Mouse (Mus musculus): Measurements from ENCODE around the gene Epb41. TPM values are rescaled to one million over a fixed set of nuclear protein-coding genes. Genes with fewer than 3 reads are reported as not detected.

Epb41 gene
- polyA plus RNA-seq, 1 experiment from 2014 or later, result 52.0 TPM

- DNase-seq (ENCODE audit: low spot score), result no peak
These were observed 63.5 kb downstream of the Epb41 start for GRCm38 (mm10) chr4:132011619-132012018.

DNA sequence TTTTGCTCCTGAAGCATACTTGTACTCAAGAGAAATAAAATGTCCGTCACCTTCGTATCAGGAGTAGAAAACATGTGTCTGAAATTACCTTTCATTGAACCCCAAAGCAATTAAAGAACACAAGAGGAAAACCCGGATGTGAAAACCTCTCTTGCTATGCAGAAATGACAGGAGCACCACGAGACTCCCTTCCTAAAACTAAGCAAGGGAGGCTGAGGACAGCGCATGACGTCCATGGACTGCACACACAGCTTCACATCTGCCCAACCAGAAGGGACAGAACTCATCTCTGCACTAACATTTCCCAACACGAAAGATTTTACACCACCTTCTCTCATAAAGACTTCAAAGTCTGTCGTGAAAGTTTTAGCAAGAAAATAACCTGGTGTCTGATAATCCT lies 64.7 kb downstream of the Epb41 start:
- no peak for DNase-seq (ENCODE audit: low spot score)

DNA sequence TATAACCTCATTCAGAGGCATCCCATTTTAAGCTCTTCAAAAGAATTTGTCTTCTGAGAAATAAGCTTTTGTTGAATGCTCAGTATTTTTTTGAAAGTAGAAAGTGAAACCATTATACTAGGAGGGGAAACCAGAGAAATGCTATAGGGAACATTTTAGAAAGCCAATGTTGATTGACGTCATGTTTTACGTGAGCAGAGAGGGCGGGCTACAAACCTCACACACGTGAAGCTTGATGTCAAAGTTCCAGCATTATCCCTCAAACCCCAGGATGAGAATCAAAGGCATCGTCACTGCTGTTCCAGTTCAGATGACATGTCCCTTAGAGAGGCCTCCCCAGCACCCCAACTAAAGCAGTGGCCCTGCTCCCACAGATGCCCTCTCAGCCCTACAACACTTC lies 66.9 kb downstream of the Epb41 start:
- DNase-seq (ENCODE audit: low spot score), result no peak

- DNase-seq (ENCODE audit: low spot score), result no peak
These were observed 68.0 kb downstream of the Epb41 start for GRCm38 (mm10) chr4:132007123-132007522.

DNA sequence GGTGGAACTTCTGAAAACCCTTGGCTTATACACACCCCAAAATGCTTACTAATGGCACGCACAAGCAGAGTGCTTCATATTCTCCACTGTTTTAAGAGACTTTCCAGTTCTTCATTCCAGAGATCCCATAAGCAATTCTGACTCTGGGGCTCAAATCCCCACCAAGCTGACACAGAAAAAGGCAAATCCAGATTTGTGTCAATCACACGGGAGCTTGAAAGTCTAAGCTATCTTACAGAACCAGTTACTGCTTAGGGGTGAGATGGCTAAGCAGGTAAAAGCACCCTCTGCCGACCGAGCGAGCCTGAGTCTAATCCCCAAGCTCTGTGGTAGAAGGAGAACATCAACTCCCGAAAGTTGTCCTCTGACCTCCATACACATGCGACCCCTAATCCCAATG lies 76.5 kb downstream of the Epb41 start:
- DNase-seq (ENCODE audit: low spot score), result no peak

DNA sequence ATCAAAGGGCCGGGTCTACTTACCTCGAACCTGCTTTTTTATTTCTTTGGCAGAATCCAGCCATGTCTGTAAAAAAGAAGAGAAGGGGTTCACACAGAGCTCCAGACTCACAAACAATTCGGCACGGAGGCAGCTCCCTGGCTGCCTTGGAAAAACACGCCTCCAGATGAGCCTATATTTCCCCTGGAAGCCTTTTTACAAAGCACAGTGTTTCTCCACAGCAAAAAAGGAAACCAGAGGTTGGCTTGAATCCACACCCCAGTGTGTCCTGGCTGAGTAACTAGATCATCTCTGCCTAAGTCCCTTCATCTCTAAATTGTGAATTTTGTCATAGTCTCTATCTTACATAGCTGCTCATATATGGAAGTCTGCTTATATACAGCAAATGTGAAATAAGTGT lies 77.6 kb downstream of the Epb41 start:
- DNase-seq (ENCODE audit: low spot score), result no peak

DNA sequence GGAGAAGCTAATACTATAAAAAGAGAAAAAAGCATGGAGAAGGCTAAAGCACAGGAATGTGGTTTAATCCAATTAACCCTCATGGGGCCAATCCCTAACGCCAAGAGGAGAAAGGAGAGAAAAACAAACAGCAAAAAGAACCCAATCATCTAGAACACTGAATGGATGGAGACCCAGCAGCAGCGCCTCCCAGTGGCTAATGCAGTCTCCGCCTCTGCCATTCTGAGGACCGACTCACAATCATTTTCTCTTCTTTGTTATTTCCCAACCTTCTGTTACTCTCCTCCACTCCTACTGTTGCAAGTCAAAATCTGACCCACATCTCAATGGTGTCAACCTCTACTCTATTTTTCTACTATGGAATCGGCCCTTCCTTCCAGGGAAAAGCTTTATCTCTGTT lies 78.1 kb downstream of the Epb41 start:
- DNase-seq (ENCODE audit: low spot score), result peak; percentile 4

DNA sequence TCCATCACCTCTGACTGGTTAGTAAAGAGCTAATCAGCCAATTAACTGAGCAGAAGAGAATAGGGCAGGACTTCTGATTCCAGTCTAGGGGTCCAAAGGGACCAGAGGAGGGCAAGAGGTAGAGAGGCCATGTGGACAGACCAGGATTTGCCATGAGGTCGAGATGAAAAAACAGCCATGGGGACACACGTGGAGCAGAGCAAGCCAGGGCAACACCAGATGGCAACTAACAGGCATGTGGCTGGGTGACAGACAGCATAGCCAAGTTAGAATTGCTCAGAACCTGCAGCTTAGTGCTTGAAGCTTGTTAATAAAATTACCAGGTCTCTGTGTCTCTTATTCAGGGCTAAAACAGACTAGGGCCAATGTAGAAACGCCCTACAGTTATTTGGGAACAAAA lies 81.3 kb downstream of the Epb41 start:
- no peak for DNase-seq (ENCODE audit: low spot score)

DNA sequence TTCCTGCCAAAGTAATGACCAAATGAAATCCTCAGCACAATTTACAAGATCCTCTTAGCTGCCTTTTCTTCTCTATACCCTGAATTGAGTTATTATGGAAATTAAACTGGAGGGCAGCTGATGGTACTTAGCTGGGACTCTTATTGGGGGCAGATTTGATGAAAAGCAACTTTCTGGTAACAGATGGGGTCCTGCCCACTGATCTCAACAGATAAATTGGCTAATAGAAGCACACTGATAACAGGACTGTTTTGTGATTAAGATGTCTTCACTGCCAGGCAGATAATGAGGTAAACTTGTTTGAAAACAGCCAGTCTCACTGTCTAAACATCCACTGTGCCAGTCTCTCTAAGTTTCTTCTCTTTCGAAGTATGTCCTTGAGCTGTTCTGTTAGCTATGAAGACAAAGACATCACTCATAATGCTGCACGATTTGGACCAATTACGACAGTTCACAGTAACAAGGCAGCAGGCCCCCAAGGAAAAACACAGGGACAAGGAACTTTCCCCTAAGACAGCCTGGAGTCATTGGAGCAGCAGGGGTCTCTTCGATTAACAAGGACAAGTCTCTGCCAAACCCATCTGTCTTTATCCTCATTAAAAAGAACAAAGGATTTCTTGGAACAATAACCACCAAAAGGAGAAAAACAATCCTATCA lies 92.1 kb downstream of the Epb41 start:
- DNase-seq (ENCODE audit: low spot score), result no peak

GRCm38 (mm10) chr4:131981755-131982154 lies 93.4 kb downstream of the Epb41 start:
- peak; percentile 19 for DNase-seq (ENCODE audit: low spot score)

GRCm38 (mm10) chr4:131977201-131977600 lies 97.9 kb downstream of the Epb41 start:
- peak; percentile 71 for DNase-seq (ENCODE audit: low spot score)

DNA sequence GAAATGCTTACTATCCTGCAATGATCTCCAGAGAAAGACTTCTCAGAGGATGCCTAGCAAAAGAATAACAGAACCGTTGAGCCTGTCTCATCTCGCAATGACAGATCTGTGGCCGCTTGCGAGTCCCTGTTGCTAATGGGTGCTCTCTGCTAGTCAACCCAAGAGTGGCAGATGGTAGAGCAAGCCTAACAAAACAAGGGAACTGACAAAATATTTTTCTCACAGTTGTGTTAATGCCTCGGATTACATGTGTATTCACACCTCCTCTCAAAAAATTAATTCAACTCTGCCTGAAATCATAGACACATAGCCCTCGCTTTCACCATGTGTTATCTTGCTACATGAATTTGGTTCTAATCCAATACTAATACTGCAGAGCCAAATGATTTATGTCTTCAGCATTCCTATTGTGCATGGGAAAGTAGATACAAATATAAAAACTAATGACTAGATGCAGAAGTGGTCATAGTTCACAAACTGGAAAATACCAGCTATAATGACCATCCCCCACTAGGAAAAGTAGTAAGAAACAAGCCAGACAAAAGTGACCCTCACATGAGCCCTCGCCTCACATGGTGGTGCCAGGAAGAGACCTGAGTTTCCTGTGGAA lies 104.8 kb downstream of the Epb41 start:
- DNase-seq (ENCODE audit: low spot score), result no peak

DNA sequence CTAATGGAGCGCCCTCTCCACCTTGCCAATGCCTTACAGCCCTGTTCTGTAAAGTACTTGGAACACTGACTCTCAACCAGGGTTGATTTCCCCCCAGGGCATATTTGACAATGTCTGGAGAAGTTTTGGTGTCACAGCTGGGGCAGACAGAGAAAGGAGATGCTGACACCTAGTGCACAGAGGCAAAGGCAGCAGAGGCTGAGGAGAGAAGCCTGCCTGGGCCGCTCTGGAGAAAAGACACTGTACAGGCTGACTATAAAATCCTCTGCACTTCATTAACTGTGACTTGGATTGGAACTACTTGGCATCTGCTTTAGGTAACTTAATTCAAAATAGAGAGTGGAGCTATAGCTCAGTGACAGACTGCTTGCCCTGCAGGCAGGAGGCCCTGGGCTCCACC lies 106.2 kb downstream of the Epb41 start:
- no peak for DNase-seq (ENCODE audit: low spot score)

- no peak for DNase-seq (ENCODE audit: low spot score)
These were observed 118.0 kb downstream of the Epb41 start for GRCm38 (mm10) chr4:131957161-131957560.

GRCm38 (mm10) chr4:131950657-131951056 lies 124.5 kb downstream of the Epb41 start:
- no peak for DNase-seq (ENCODE audit: low spot score)

DNA sequence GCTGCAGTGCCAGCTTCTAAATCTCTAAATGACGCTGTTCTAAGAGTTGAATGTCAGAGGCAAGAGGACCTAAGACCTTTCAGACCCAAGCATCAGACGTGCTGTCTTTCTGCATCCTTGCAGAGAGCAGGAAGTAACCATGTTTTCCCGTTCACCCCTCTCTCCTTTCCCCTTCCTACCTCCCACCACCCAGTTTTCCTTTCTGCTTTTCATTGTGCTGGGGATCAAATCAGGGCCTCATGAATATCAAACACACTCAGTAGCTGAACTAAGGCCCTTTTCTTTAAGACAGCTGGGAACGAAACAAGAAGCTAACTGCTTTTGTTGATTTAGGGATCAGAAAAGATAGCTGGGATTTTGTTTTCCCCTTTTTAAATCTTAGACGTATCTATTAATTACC lies 125.2 kb downstream of the Epb41 start:
- no peak for DNase-seq (ENCODE audit: low spot score)

- DNase-seq (ENCODE audit: low spot score), result no peak
These were observed 127.3 kb downstream of the Epb41 start for GRCm38 (mm10) chr4:131947848-131948247.

- DNase-seq (ENCODE audit: low spot score), result no peak
These were observed 134.3 kb downstream of the Epb41 start for GRCm38 (mm10) chr4:131940846-131941245.

- DNase-seq (ENCODE audit: low spot score), result no peak
These were observed 135.7 kb downstream of the Epb41 start for GRCm38 (mm10) chr4:131939459-131939858.

DNA sequence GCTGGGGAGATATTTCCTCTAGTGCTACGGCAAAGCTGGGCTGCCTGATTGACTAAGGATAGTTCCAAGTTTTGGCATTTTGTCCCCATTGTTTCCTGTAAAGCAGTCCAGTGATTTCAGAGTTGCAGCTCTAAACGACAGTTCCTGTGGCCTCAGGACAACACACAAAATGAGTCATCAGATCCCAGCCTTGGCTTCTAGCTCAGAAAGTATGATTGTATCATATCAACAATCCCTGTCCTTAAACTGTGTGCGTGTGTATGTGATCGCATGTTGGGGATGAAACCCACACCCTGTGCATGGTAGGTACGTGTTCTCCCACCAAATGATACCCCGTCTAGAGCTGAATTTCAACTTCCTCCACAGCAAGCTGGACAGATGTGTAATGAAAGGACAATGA lies 146.0 kb downstream of the Epb41 start:
- DNase-seq (ENCODE audit: low spot score), result no peak

DNA sequence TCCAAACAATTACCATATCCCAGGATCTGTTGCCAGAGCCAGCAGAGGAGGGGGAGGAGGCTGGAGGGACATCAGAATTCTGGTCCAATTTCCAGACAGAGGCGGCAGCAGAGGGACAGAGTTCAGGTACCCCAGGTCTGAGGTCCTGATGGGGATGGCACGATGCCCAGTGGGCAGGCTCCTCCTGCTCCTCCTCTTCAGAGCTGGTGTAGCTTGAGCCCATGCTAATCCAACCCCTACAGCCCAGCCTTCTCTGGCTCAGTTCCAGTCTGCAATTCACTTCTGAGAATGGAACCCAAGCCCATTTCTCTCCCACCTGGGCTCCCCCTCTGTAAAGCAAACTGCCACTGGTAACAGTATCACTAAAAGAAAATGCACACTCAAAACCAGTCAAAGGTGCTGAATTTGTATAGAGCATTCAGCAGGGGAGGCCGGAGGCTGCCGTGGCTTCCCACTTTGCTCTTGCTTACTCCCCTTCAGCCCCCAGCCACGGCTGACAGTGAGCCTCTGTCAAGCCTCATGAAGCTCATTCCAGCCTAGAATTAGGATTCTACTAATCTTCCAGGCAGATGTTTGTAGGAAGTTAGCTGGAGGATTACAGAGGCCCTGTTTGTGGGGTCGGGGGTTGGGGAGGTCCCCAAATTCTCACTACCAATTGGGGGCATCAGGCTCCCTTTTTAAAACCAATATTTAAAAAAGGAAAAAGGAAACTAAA lies 150.9 kb downstream of the Epb41 start:
- no peak for DNase-seq (ENCODE audit: low spot score)

DNA sequence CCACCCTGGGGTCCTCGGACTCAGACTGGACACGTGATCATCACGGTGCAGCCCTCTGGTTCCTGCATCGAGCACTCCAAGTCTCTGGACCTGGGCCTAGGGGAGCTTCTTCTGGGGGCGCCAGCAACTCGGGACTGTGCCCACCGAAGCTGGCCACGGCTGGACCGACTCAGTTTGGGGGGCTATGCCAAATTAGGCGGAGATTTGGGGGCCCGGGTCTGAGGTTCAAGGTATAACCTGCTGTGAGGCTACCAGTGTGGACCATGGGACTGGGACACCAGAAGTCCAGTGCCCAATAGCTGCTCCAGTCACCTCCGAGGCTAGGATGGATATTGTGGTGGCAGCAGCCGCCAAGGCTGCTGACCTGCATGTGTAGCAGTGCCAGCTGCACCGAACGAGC lies 152.7 kb downstream of the Epb41 start:
- no peak for DNase-seq (ENCODE audit: low spot score)

Measured in thymus, postnatal 0 days (tissue).